Mouse (Mus musculus): Measurements from ENCODE around the gene Rdh12. TPM values are rescaled to one million over a fixed set of nuclear protein-coding genes. Genes with fewer than 3 reads are reported as not detected.
"Not testable (repeated sequence)": the region's sequence is repeated elsewhere in the genome, so short reads cannot be mapped to it uniquely, and the experiment has no call there.

The Rdh12 gene
- polyA plus RNA-seq, 1 experiment from 2014 or later, result 1.8 TPM

GRCm38 (mm10) chr12:79185160-79185559 is 23.6 kb upstream of the Rdh12 start:
- H3K27me3 ChIP-seq (ENCODE audit: control insufficient read depth, insufficient read depth, low read length); H3K27ac ChIP-seq (ENCODE audit: low read depth, low read length); H3K4me1 ChIP-seq (replicated peaks; ENCODE audit: control insufficient read depth, insufficient read depth, low read length); DNase-seq (ENCODE audit: low spot score); ATAC-seq (replicated peaks; ENCODE audit: low FRiP score); H3K4me3 ChIP-seq (ENCODE audit: low read depth, low read length); H3K9ac ChIP-seq (ENCODE audit: low read length); H3K4me2 ChIP-seq (ENCODE audit: low read depth, low read length, severe bottlenecking); H3K9me3 ChIP-seq (ENCODE audit: control insufficient read depth, low read length): not testable (repeated sequence)
- WGBS, result 88% methylated on average over 6 of the region's 6 CpGs
- H3K36me3 ChIP-seq (ENCODE audit: control insufficient read depth, insufficient read depth, low read length), result peaks cover 18% of the 10 kb centered on the region

DNA sequence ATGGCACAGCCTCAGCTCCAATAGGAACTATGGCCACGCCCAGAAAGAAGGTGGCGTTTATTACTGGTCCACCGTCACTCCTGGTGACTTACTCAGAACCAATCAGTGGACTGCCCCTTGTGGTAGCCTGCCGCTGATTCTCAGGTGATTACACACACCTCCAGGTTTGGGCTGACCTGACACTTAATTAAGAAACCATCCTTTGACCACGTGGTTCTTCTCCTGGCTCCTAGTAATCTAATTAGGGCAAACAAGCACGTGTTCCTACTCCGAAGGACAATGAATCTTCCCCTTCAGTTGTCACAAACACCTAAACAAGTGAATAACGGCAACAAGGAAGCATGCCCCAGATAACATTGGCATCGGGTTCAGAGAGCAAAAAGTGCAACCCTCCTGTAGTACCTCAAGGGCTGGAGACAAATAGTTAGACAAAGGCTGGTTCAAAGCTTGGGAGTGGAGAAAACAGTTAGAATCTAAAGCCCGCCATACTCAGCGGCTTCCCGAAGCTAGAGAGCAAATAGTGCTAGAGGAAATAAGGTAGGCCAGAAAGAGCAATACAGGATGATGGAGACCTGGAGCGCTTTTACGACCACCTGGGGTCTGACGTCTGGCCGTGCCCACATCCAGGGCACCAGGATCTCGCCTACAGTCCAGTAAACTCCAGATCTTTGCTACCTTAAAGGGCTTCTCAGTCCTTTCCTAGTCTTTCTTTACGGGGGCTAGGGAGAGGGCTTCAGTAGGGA is 17.6 kb upstream of the Rdh12 start:
- Histone ChIP-seq H3K36me3 (ENCODE audit: control insufficient read depth, insufficient read depth, low read length) (no peaks in the 10 kb centered on the region; the same call in 1 of the 2 replicates), H3K9me3 (ENCODE audit: control insufficient read depth, low read length) (no peaks in the 10 kb centered on the region), H3K4me3 (ENCODE audit: low read depth, low read length) (peak overlapping the region; percentile 74), H3K27ac (ENCODE audit: low read depth, low read length) (no peak overlapping the region), H3K9ac (ENCODE audit: low read length) (peak overlapping the region; percentile 72), H3K4me2 (ENCODE audit: low read depth, low read length, severe bottlenecking) (peak overlapping the region; percentile 87), H3K27me3 (ENCODE audit: control insufficient read depth, insufficient read depth, low read length) (no peaks in the 10 kb centered on the region), H3K4me1 (replicated peaks; ENCODE audit: control insufficient read depth, insufficient read depth, low read length) (no peaks in the 10 kb centered on the region)
- peak; percentile 74 for DNase-seq (ENCODE audit: low spot score)
- peak; percentile 89 for ATAC-seq (replicated peaks; ENCODE audit: low FRiP score)
- under 1% methylated on average over 18 of the region's 18 CpGs for WGBS

- H3K9me3 ChIP-seq (ENCODE audit: control insufficient read depth, low read length), result no peaks in the 10 kb centered on the region
- H3K9ac ChIP-seq (ENCODE audit: low read length), result peak overlapping the region; percentile 72
- no peaks in the 10 kb centered on the region; the same call in 1 of the 2 replicates for H3K36me3 ChIP-seq (ENCODE audit: control insufficient read depth, insufficient read depth, low read length)
- H3K4me1 ChIP-seq (replicated peaks; ENCODE audit: control insufficient read depth, insufficient read depth, low read length), result no peaks in the 10 kb centered on the region
- H3K27me3 ChIP-seq (ENCODE audit: control insufficient read depth, insufficient read depth, low read length), result no peaks in the 10 kb centered on the region
- peak overlapping the region; percentile 74 for H3K4me3 ChIP-seq (ENCODE audit: low read depth, low read length)
- DNase-seq (ENCODE audit: low spot score) (peak; percentile 87), ATAC-seq (replicated peaks; ENCODE audit: low FRiP score) (peak; percentile 88)
- peak overlapping the region; percentile 87 for H3K4me2 ChIP-seq (ENCODE audit: low read depth, low read length, severe bottlenecking)
- WGBS, result 5% methylated on average over 14 of the region's 14 CpGs
- H3K27ac ChIP-seq (ENCODE audit: low read depth, low read length), result no peak overlapping the region
Measured at GRCm38 (mm10) chr12:79191701-79192100, 17.0 kb upstream of the Rdh12 start.

DNA sequence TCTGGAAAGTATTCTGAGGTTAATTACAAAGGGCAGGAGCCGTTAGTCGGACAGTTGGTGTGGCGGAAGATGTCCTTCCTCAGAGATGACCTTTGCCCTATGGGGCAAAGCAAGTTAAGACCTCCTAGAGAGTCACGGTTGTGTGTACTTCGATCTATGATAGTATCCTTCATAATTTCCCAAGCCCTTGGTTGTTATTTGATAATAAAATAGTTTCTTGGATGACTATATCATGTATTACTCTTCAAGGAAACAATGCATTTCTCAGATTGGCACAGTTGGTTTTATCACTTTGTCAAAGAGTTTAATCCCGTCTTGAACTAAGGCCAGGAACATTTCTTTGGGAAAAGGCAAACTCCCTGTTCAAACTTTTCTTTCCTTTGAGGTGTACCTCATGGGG is 16.5 kb upstream of the Rdh12 start, which contains the start of gene Rdh11:
Gene Rdh11 (minus strand): TSS at position 101 of the 400 bp plus-strand sequence.
- Histone ChIP-seq H3K4me3 (ENCODE audit: low read depth, low read length) (peak within 1 kb of the TSS; percentile 74), H3K9me3 (ENCODE audit: control insufficient read depth, low read length) (no peaks in the 10 kb centered on the region), H3K9ac (ENCODE audit: low read length) (peak within 1 kb of the TSS; percentile 72), H3K4me1 (replicated peaks; ENCODE audit: control insufficient read depth, insufficient read depth, low read length) (no peaks in the 10 kb centered on the region), H3K4me2 (ENCODE audit: low read depth, low read length, severe bottlenecking) (peak within 1 kb of the TSS; percentile 87), H3K27ac (ENCODE audit: low read depth, low read length) (no peak within 1 kb of the TSS), H3K36me3 (ENCODE audit: control insufficient read depth, insufficient read depth, low read length) (no peaks in the 10 kb centered on the region), H3K27me3 (ENCODE audit: control insufficient read depth, insufficient read depth, low read length) (no peaks in the 10 kb centered on the region)
- DNase-seq (ENCODE audit: low spot score) (no peak), ATAC-seq (replicated peaks; ENCODE audit: low FRiP score) (no peak)
- 60% methylated on average over 6 of the region's 6 CpGs for WGBS

DNA sequence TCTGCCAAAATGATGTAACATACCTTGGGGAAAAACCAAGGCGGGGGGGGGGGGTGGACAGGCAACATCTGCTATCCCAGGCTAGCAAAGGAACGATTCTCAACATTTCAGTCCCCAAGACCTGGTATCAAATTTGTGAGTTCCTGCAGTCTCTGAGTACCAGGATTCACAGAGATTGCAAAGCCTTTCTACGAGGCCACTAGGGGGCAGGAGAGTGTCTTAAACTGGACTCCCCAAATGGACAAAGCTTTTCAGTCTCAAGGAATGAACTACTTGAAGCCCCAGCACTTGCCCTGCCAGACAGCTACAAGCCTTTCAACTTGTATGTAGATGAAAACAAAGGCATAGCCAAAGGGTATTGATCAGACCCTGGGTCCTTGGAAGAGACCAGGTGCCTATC is 15.3 kb upstream of the Rdh12 start:
- WGBS, result 9% methylated on average over 3 of the region's 3 CpGs
- H3K4me1 ChIP-seq (replicated peaks; ENCODE audit: control insufficient read depth, insufficient read depth, low read length), result no peaks in the 10 kb centered on the region
- ATAC-seq (replicated peaks; ENCODE audit: low FRiP score), result no peak

DNA sequence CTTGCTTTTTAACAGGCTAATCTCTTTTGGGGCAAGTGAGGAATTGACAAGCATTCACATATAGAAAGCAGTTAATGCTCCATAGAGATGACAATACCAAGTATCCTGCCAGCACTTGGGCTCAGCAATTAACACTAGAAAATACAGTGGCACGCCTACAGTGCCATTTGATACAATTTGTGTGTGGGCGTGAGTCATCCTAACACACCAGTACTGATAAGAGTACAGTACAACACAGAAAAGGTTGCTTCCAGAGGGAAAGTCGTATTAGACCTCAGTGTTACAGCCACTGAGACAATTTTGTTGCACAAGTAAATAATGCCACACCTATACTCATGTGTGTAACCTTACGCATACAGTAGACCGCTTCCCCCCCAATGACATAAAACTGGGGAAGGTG is 11.6 kb upstream of the Rdh12 start:
- no peak overlapping the region for H3K27ac ChIP-seq (ENCODE audit: low read depth, low read length)
- no peaks in the 10 kb centered on the region for H3K27me3 ChIP-seq (ENCODE audit: control insufficient read depth, insufficient read depth, low read length)
- ATAC-seq (replicated peaks; ENCODE audit: low FRiP score) (no peak), DNase-seq (ENCODE audit: low spot score) (no peak)
- WGBS, result 84% methylated on average over 5 of the region's 5 CpGs
- no peak overlapping the region for H3K4me3 ChIP-seq (ENCODE audit: low read depth, low read length)
- H3K4me2 ChIP-seq (ENCODE audit: low read depth, low read length, severe bottlenecking), result no peak overlapping the region
- H3K4me1 ChIP-seq (replicated peaks; ENCODE audit: control insufficient read depth, insufficient read depth, low read length), result no peaks in the 10 kb centered on the region
- H3K9ac ChIP-seq (ENCODE audit: low read length), result no peak overlapping the region
- H3K36me3 ChIP-seq (ENCODE audit: control insufficient read depth, insufficient read depth, low read length), result no peaks in the 10 kb centered on the region
- H3K9me3 ChIP-seq (ENCODE audit: control insufficient read depth, low read length), result no peaks in the 10 kb centered on the region

More for the DNA sequence above, 15.3 kb upstream of the Rdh12 start:
- no peak overlapping the region for H3K4me2 ChIP-seq (ENCODE audit: low read depth, low read length, severe bottlenecking)
- no peaks in the 10 kb centered on the region for H3K27me3 ChIP-seq (ENCODE audit: control insufficient read depth, insufficient read depth, low read length)
- no peak overlapping the region for H3K4me3 ChIP-seq (ENCODE audit: low read depth, low read length)
- no peak overlapping the region for H3K9ac ChIP-seq (ENCODE audit: low read length)
- H3K9me3 ChIP-seq (ENCODE audit: control insufficient read depth, low read length), result no peaks in the 10 kb centered on the region
- no peaks in the 10 kb centered on the region for H3K36me3 ChIP-seq (ENCODE audit: control insufficient read depth, insufficient read depth, low read length)
- DNase-seq (ENCODE audit: low spot score), result peak; percentile 81
- H3K27ac ChIP-seq (ENCODE audit: low read depth, low read length), result no peak overlapping the region

DNA sequence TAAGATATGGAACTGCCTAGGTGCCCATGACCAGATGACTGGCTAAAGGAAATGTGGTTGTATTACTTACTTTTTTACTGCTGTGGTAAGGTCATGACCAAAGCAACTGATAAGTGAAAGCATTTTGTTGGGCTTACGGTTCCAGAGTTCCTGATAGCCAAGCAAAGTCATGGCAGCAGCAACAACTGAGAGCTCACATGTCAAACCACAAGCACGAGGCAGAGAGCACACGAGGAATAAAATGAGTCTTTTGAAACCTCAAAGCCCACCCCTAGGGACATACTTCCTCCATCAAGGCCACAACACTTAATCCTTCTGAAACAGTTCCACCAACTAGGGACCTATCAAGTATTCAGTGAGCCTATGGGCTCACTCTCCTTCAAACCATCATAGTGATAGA is 6.8 kb upstream of the Rdh12 start:
- H3K36me3 ChIP-seq (ENCODE audit: control insufficient read depth, insufficient read depth, low read length), result no peaks in the 10 kb centered on the region
- no peak overlapping the region for H3K9ac ChIP-seq (ENCODE audit: low read length)
- no peaks in the 10 kb centered on the region for H3K4me1 ChIP-seq (replicated peaks; ENCODE audit: control insufficient read depth, insufficient read depth, low read length)
- H3K4me2 ChIP-seq (ENCODE audit: low read depth, low read length, severe bottlenecking), result no peak overlapping the region
- H3K27ac ChIP-seq (ENCODE audit: low read depth, low read length), result no peak overlapping the region
- WGBS, result 69% methylated on average over 3 of the region's 3 CpGs
- H3K27me3 ChIP-seq (ENCODE audit: control insufficient read depth, insufficient read depth, low read length), result no peaks in the 10 kb centered on the region
- no peak for ATAC-seq (replicated peaks; ENCODE audit: low FRiP score)
- H3K4me3 ChIP-seq (ENCODE audit: low read depth, low read length), result no peak overlapping the region
- H3K9me3 ChIP-seq (ENCODE audit: control insufficient read depth, low read length), result no peaks in the 10 kb centered on the region
- DNase-seq (ENCODE audit: low spot score), result no peak

DNA sequence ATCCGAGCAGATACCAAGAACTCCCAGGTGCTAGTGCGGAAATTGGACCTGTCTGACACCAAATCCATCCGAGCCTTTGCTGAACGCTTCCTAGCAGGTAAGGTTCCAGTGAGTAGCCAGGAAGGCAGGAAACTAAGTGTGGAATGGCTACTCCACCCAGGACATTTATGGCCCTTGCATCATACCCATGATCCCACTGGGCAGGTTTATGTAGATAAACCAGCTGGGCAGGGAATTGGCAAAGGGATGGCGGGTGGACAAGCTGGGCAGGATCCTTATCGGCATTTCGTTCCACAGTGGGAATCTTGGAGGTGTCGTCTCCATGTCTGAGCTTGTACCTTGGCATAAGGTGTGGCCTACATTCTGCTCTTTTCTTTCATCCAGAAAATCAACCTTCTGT is 2.7 kb downstream of the Rdh12 start:
- Histone ChIP-seq H3K4me3 (ENCODE audit: low read depth, low read length) (no peak overlapping the region), H3K36me3 (ENCODE audit: control insufficient read depth, insufficient read depth, low read length) (no peaks in the 10 kb centered on the region), H3K27ac (ENCODE audit: low read depth, low read length) (no peak overlapping the region), H3K9me3 (ENCODE audit: control insufficient read depth, low read length) (no peaks in the 10 kb centered on the region), H3K4me2 (ENCODE audit: low read depth, low read length, severe bottlenecking) (no peak overlapping the region), H3K4me1 (replicated peaks; ENCODE audit: control insufficient read depth, insufficient read depth, low read length) (no peaks in the 10 kb centered on the region), H3K27me3 (ENCODE audit: control insufficient read depth, insufficient read depth, low read length) (no peaks in the 10 kb centered on the region), H3K9ac (ENCODE audit: low read length) (no peak overlapping the region)
- no peak for ATAC-seq (replicated peaks; ENCODE audit: low FRiP score)
- no peak for DNase-seq (ENCODE audit: low spot score)
- WGBS, result 90% methylated on average over 8 of the region's 8 CpGs

- ATAC-seq (replicated peaks; ENCODE audit: low FRiP score) (no peak), DNase-seq (ENCODE audit: low spot score) (no peak)
- H3K27ac ChIP-seq (ENCODE audit: low read depth, low read length), result no peak overlapping the region
- 83% methylated on average over 5 of the region's 5 CpGs for WGBS
- no peak overlapping the region for H3K4me3 ChIP-seq (ENCODE audit: low read depth, low read length)
- H3K36me3 ChIP-seq (ENCODE audit: control insufficient read depth, insufficient read depth, low read length), result no peaks in the 10 kb centered on the region
- no peak overlapping the region for H3K4me2 ChIP-seq (ENCODE audit: low read depth, low read length, severe bottlenecking)
- no peaks in the 10 kb centered on the region for H3K9me3 ChIP-seq (ENCODE audit: control insufficient read depth, low read length)
- H3K27me3 ChIP-seq (ENCODE audit: control insufficient read depth, insufficient read depth, low read length), result no peaks in the 10 kb centered on the region
- no peaks in the 10 kb centered on the region for H3K4me1 ChIP-seq (replicated peaks; ENCODE audit: control insufficient read depth, insufficient read depth, low read length)
- H3K9ac ChIP-seq (ENCODE audit: low read length), result no peak overlapping the region
Measured at GRCm38 (mm10) chr12:79217511-79217910, 8.8 kb downstream of the Rdh12 start.

All from forebrain, embryonic 11.5 days (tissue).